ENCODE assay signal across 8 mouse cellular contexts in genomic region chr19:3769533-3769932, GRCm38 (mm10). TPM values are rescaled to one million over a fixed set of nuclear protein-coding genes. Genes with fewer than 3 reads are reported as not detected.
DNase-seq lines count a peak whose midpoint lies in the region; ATAC-seq lines count a peak whose summit lies in the region.

No protein-coding gene starts in this region.

- no peak overlapping the region for H3K27ac ChIP-seq in kidney, embryonic 14.5 days (ENCODE audit: low read depth, low read length)
- no peak overlapping the region for H3K27ac ChIP-seq in brown adipose tissue, adult 24 weeks (replicated peaks; ENCODE audit: low read depth, low read length)
- no peak overlapping the region for H3K27ac ChIP-seq in hindbrain, embryonic 12.5 days
- no peak overlapping the region for H3K27ac ChIP-seq in midbrain, embryonic 14.5 days (replicated peaks; ENCODE audit: low read depth, low read length)

- H3K9ac ChIP-seq in kidney, embryonic 14.5 days (ENCODE audit: low read depth, low read length), result peak overlapping the region; percentile 100; the same call in 1 of the 2 replicates
- H3K9ac ChIP-seq in hindbrain, embryonic 12.5 days, result no peak overlapping the region
- H3K9ac ChIP-seq in midbrain, embryonic 14.5 days (replicated peaks; ENCODE audit: low read length), result no peak overlapping the region; the same call in 1 of the 2 replicates

- H3K4me3 ChIP-seq in kidney, embryonic 14.5 days (ENCODE audit: low read length), result peak overlapping the region; percentile 98
- H3K4me3 ChIP-seq in brown adipose tissue, adult 24 weeks (ENCODE audit: insufficient read depth, low read depth, low read length), result peak overlapping the region; percentile 18
- H3K4me3 ChIP-seq in hindbrain, embryonic 12.5 days, result peak overlapping the region; percentile 83
- H3K4me3 ChIP-seq in midbrain, embryonic 14.5 days (replicated peaks; ENCODE audit: low read depth, low read length), result peak overlapping the region; percentile 99

- H3K4me1 ChIP-seq in kidney, embryonic 14.5 days (ENCODE audit: control insufficient read depth, insufficient read depth, low read length), result peaks cover 14% of the 10 kb centered on the region
- H3K4me1 ChIP-seq in brown adipose tissue, adult 24 weeks (ENCODE audit: control insufficient read depth, insufficient read depth, insufficient read length, low read length), result peaks cover 12% of the 10 kb centered on the region; the same call in 1 of the 2 replicates
- H3K4me1 ChIP-seq in hindbrain, embryonic 12.5 days, result peaks cover 25% of the 10 kb centered on the region
- peaks cover 24% of the 10 kb centered on the region for H3K4me1 ChIP-seq in midbrain, embryonic 14.5 days (ENCODE audit: control insufficient read depth, insufficient read depth, low read length)

- H3K36me3 ChIP-seq in kidney, embryonic 14.5 days (ENCODE audit: control insufficient read depth, insufficient read depth, low read length), result peaks cover 10% of the 10 kb centered on the region; the same call in 1 of the 2 replicates
- H3K36me3 ChIP-seq in hindbrain, embryonic 12.5 days, result peaks cover 7% of the 10 kb centered on the region; the same call in 1 of the 2 replicates
- no peaks in the 10 kb centered on the region for H3K36me3 ChIP-seq in midbrain, embryonic 14.5 days (ENCODE audit: control insufficient read depth, insufficient read depth, low read length)

- H3K4me2 ChIP-seq in kidney, embryonic 14.5 days (replicated peaks; ENCODE audit: low read depth, low read length), result peak overlapping the region; percentile 72
- peak overlapping the region; percentile 71 for H3K4me2 ChIP-seq in hindbrain, embryonic 12.5 days (replicated peaks)
- H3K4me2 ChIP-seq in midbrain, embryonic 14.5 days (ENCODE audit: low read length), result peak overlapping the region; percentile 90

- ATAC-seq in kidney, embryonic 14.5 days (ENCODE audit: low FRiP score, low TSS enrichment), result no peak
- ATAC-seq in hindbrain, embryonic 12.5 days (ENCODE audit: low FRiP score), result no peak
- no peak for ATAC-seq in midbrain, embryonic 14.5 days (ENCODE audit: low FRiP score, low TSS enrichment)

- H3K27me3 ChIP-seq in kidney, embryonic 14.5 days (ENCODE audit: control insufficient read depth, insufficient read depth, low read length), result no peaks in the 10 kb centered on the region
- no peaks in the 10 kb centered on the region for H3K27me3 ChIP-seq in hindbrain, embryonic 12.5 days
- H3K27me3 ChIP-seq in midbrain, embryonic 14.5 days (ENCODE audit: control insufficient read depth, insufficient read depth, low read length), result no peaks in the 10 kb centered on the region

- DNase-seq in kidney, postnatal 25 days, result no peak
- no peak for DNase-seq in midbrain, embryonic 14.5 days
- DNase-seq in natural killer cell, adult 2 months (ENCODE audit: low spot score in 2 of 2), result no peak
- DNase-seq in kidney, postnatal 14 days, result no peak
- DNase-seq in spleen, postnatal 14 days (ENCODE audit: low spot score in 2 of 2), result no peak

- 84% methylated on average over 6 of the region's 6 CpGs for WGBS in kidney, embryonic 14.5 days
- 90% methylated on average over 6 of the region's 6 CpGs for WGBS in hindbrain, embryonic 12.5 days
- WGBS in midbrain, embryonic 14.5 days, result 86% methylated on average over 6 of the region's 6 CpGs

- H3K9me3 ChIP-seq in kidney, embryonic 14.5 days (ENCODE audit: control insufficient read depth, low read length), result no peaks in the 10 kb centered on the region
- H3K9me3 ChIP-seq in hindbrain, embryonic 12.5 days (replicated peaks), result no peaks in the 10 kb centered on the region
- H3K9me3 ChIP-seq in midbrain, embryonic 14.5 days (ENCODE audit: control insufficient read depth, low read length), result no peaks in the 10 kb centered on the region

RNA-seq across cellular contexts. Expression of gene Kmt5b, which starts 2.3 kb away (rescaled TPM):
- polyA plus RNA-seq in kidney, embryonic 14.5 days (2014; fragmentation: Nextera tagmentation; extraction: Ambion mirVana), result 20.2 and 41.7 TPM in 2 replicates
- polyA plus RNA-seq in brown adipose tissue, adult 24 weeks (2012; ENCODE audit: insufficient read depth, insufficient read length, missing spikeins), result 15.9 and 20.4 TPM in 2 replicates
- 59.3 and 70.8 TPM in 2 replicates for polyA plus RNA-seq in hindbrain, embryonic 12.5 days (2016; fragmentation: Nextera tagmentation; extraction: Ambion mirVana)
- 55.6 and 74.0 TPM in 2 replicates for polyA plus RNA-seq in midbrain, embryonic 14.5 days (2014; fragmentation: Nextera tagmentation; extraction: Ambion mirVana)

Comparison
In these comparisons a context has a peak if more than half of its experiments do, and no peak if none do; other contexts are left out.
1. H3K4me3 ChIP-seq: peak in every context shown above with its lines; median percentile 99 in midbrain, embryonic 14.5 days; 98 in kidney, embryonic 14.5 days; 83 in hindbrain, embryonic 12.5 days; 18 in brown adipose tissue, adult 24 weeks.